Mouse (Mus musculus) heart, postnatal 4 days (tissue): ENCODE data around the gene Zdhhc19. TPM values are rescaled to one million over a fixed set of nuclear protein-coding genes. Genes with fewer than 3 reads are reported as not detected.
"Not testable (repeated sequence)": the region's sequence is repeated elsewhere in the genome, so short reads cannot be mapped to it uniquely, and the experiment has no call there.

Experiments
- DNase-seq: peaks from one replicate; pipeline ENCODE4 v3.0.0; 2021
- total RNA-seq, 2 experiments: library from RNA; stranded (reverse); gene quantifications; 2 replicates each; pipeline ENCODE4 v1.2.3; 2021

Gene Zdhhc19
- total RNA-seq, 2 experiments from 2014 or later: 0.24 TPM; not detected in 1

DNA sequence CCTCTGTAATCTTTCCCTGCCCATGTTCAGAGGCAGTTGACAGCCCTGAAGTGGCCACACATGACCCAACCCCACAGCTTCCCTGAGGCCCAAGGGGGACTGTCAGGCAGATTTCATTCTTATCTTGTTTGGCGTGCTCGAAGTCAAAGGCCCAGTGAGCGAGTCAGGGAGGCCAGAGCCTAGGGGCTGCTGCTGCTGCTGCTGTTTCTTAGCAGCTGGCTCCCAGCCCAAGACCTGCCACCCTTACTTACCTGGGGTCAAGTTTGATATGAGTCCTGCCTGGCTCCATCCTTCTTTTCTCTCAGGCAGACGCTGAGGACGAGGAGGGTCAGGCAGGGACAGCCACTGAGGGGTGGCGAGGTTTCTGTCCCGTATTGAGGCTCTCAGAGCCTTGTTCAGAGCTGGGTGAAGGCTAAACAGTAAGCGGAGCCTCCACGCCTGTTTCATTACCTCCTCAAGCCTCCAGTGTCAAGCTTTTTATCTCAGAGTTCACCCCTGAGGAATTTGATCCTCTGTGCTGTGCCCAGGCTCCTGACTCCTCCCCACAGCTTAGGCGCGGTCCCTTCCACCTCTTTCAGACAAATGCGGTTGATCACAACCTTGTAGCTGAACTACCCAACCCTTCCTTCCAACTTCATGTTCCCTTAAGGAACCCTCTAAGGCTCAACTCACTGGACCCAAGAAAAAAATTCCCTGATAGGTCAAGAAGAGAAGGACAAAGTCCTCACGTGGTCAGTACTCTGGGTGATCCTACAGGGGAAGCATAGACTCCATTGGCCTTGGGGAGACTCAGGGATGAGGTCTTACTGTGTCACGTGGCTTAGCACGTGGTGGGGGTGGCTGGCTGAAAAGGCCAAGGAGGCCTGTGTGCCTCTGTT is 8.6 kb upstream of the Zdhhc19 start, which contains the start of gene Slc51a:
TSS of gene Slc51a (minus strand) at position 646 of the 878 bp plus-strand sequence.
- peak; percentile 61 for DNase-seq

DNA sequence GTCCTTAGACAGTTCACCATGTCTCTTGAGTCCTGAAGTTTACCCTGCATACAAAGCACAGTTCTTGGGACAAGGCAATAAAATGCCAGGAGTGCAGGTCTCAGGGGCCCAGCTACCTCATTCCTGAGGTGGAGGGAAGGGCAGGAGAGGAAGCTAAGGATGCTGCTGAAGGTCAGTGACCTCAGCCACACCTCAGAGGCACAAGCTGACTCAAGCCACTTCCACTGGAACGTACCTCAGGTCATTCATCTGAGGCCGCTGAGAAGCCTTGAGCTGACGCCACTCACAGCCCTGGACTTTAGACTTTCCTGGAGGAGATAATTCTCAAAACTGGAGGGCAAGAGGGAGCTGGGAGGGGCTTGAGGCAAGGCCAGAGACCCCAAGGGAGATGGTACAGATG is 7.1 kb upstream of the Zdhhc19 start:
- DNase-seq: no peak

DNA sequence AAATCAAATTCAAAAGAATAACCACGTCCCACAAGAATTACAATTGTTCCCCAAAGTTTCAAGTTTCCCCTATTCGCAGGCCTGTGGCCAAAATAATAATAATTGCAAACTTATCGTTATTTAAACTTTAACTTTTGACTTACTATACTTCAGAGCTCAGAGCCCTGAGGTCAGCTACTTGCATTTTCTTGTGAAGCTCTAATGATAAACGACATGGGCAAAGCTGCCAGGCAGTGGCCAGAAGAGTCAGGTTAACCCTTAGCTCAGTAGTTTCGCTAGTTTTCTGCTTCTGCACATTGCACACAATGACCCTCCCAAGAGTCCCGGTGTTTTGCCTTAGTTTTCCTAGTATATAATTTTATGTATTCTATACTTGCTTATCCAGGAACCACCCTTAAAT is 1.7 kb upstream of the Zdhhc19 start:
- DNase-seq: not testable (repeated sequence)

DNA sequence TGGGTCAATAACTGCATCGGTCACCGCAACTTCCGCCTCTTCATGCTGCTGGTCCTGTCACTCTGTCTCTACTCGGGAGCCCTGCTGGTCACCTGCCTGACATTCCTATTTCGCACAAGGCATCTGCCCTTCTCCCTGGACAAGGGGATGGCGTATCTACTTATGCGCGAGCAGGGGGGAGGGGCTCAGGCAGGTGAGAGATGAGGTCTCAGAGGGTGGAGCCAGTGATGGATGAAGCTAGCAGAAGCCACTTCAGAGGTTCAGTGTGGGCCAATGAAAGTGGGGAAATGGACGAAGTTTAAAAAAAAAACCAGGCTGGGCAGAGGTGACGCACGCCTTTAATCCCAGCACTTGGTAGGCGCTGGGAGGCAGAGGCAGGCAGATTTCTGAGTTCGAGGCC is 2.9 kb downstream of the Zdhhc19 start:
- no peak for DNase-seq

DNA sequence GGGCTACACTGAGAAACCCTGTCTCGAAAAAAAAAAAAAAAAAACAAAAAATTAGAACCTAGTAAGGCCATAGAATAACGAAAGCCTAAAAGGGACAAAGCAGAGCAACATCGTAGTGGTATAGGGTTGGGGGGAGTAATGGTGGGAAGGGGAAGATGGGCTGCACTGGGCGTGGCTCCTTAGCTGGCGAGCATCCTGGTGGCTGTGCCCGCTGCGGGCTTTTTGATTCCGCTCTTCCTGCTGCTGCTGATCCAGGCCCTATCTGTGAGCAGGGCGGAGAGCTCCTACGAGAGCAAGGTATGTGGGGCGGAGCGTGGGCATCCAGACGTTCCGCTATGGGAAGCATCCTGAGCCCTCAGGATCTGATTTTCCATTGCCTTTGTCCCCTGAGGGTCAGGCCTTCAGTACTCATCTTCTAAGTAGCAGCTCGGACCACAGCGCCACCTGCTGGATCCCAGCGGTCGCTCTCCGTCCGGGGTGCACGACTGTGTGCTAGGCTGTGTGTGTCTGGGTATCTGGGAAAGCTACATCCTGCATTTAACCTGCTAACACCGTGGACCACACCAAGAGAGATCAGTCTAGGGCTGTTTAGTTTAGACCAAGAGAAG is 3.5 kb downstream of the Zdhhc19 start:
- peak; percentile 93 for DNase-seq

DNA sequence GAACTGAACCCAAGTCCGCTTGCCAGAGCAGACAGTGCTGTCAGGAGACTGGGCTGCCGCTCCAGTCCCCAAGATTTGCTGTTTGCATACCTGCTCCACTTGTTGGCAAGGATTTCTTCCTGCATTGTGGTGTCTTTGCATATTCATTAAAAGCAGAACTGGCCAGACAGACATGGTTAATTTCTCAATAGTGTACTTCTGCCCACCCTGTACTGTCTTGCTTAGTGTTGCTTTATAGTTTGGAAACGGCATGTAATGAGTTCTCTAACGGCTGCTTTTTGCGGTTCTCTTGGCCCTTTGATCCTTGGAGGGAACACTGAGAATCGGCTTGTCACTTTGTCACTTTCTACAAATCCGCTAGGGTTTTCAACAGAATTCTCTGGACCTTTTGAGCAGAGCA is 5.4 kb downstream of the Zdhhc19 start:
- DNase-seq: no peak

DNA sequence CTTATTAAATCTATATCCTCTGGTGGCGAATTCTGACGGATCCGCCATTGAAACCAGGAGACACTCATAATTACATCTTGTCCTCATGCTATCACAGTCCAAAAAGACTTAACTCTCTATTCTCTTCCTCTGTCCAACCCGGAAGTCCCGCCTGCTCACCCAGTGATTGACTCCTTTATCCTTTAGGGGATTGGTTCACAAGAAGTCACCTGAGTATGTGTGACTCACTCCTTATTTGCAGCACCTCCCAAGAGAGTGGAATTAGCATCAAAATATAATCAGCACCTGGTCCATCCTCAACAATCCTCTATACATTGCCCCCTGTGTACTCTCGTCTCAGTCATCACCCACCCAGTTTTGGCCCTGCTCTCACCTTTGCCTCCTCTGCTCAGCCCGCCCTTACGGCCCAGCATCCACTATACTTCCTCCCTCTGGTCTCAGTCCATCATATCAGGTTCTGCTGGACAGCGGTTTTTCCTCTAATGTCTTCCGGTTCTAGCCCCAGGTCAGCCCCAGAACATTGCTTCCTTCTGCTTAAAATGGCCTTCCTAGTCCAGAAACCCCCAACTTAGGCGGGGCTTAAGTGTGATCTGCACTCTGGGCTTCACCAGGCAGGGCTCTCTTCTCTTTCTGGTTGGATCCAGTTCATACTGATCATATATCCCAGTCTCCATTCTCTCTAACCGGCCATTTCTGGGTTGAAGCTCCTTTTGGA is 6.7 kb downstream of the Zdhhc19 start:
- no peak for DNase-seq

DNA sequence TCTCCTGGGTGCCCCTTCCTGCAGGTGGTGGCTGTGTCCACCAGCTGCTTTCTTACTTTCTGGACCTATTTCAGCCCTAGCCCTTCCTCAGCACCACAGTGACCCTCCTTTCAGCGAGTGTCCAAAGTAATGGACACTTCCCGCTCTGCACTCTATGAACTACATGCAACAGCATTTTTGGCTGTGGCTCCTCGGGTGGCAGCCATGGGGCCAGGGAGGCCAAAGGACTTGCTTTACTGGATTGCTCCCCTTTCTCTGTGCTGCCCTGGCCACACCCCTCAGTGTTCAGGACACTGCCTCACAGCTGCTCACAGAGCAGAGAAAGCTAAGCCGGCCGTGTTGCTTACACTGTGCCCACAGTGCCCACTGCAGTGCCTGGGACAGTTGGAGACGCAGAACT is 7.6 kb downstream of the Zdhhc19 start:
- no peak for DNase-seq

DNA sequence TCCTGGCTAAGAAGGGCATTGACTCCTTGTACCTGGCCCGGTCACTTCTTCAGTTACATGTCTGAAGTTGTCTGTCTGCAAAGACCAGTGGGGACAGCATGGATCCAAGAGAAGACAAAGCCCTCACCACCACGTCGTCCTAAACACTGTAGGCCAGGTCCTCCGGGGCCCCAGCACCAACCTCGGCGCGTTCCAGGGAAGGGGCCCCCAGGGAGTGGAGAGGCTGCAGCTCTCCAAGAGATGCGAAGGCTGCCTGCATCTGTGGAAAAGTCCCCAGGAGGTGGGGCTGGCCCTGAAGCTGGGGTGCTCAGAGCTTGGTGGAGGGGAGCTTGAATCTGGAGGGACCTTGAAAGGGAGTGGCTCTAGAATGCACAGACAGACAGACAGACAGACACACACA is 10.2 kb downstream of the Zdhhc19 start:
- no peak for DNase-seq

DNA sequence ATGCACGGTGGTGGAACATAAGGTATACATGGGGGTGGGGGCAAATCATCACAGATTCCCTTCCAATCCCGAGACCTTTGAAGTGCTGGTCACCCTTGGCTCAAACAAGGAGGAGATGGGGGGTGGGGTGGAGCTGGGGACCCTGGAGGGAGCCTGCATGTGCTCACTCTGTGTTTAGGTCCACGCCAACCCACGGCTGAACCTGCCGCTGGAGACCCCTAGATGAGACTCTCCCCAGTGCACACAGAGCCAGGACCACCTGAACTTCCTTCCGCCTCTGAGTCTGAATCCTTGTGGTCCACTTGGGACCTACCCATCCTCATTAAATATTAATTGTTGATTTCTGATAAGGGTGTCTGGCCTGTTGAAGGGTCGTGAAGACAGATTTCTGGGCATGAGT is 10.8 kb downstream of the Zdhhc19 start:
- no peak for DNase-seq

DNA sequence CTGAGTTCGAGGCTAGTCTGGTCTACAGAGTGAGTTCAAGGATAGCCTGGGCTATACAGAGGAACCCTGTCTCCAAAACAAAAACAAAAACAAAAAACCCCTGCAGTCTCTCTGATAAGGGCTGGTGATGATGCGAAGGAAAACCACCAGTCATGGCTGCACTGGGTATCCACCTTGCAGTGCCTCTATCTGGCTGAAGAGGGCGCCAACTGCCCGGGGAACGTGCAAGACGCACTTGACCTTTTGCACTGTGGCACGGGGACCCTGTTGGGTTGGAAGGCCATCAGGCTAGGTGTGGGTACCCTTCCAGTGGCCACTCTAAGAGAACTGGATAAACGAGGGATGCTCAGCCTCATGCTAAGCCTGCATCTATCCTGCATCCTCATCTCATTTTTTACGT is 11.3 kb downstream of the Zdhhc19 start:
- peak; percentile 76 for DNase-seq

DNA sequence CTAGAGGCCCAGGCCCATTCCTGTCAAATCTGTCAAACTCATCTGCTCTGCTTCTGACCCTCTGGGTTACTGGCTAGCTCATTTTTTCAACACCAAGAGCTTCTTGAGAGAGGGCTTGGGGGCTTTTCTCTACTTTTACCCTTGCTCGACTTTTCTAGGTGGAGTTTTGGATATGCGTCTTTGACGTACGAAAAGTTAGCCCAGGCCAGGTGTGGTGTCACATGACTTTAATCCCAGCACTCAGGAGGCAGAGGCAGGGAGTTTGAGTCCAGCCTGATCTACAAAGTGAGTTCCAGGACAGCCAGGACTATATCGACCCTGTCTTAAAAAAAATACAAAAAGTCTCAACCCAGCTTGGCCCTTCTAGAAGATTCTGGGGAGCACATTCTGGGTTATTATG is 12.0 kb downstream of the Zdhhc19 start:
- DNase-seq: no peak

DNA sequence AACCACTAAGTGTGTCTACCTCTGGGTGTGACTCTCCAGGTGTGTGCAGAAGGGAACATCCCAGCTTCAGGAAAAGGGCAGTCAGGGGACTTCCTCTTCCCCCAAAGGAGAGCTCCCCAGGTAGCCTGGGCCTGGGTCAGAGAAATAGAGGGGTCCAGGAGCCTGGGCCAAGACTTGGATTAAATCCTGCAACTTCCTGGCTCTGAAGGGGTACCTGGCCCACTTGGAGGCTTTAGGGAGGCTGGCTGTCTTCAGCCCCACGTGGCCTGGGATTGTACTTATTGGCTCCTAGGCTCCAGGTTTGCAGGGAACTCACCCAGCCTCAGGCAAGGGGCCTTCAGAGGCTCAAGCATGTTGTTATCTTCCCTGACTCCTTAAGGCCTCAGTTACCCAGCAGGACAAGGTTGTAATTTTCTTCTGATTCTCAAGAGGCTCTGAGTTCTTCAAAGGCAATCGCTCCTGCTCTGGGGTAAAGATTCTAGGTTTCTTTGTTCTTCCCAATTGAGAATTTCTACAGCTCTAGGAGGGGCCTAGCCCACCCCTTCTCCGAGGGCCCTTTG is 12.5 kb downstream of the Zdhhc19 start:
- DNase-seq: no peak

DNA sequence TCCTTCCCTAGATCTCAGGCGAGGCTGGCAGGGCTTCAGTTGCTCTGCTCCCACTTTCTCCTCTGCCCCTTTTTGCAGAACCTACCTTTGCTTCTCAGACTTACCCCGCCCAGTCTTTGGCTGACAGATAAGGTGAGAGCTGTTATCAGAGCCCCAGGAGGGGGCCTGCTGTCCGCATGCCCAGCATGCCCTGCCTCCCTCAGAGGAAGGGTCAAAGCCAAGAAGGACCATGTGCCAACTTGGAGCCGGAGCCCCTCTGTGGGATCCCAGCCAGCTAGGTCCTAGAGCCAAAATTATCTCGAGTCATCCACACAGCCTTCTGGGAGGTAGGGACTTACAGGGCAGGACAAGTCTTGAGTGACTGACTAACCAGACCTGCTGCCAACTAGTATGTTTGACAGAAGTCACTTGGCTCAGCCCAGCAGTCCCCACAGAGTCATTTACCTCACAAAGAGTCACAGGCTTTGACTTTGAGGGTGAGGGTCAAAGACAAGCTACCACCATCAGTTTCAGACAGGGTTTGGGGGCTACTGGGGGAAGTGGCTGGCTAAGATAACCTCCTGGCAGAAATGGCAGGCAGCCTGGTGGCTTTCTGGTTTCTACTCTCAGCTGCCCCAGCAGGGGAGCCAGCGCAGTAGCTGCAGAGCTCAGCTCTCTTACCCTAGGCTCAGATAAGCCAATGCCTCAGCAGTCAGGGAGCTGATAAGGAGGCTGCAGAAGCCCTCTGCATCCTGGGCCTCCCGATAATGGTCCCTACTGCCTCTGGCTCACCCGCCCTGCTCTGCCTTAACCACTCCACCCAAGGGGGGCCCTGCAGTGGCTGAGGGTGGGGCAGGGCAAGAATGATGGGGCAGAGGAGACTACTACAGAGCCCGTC is 13.2 kb downstream of the Zdhhc19 start:
- peak; percentile 59 for DNase-seq

DNA sequence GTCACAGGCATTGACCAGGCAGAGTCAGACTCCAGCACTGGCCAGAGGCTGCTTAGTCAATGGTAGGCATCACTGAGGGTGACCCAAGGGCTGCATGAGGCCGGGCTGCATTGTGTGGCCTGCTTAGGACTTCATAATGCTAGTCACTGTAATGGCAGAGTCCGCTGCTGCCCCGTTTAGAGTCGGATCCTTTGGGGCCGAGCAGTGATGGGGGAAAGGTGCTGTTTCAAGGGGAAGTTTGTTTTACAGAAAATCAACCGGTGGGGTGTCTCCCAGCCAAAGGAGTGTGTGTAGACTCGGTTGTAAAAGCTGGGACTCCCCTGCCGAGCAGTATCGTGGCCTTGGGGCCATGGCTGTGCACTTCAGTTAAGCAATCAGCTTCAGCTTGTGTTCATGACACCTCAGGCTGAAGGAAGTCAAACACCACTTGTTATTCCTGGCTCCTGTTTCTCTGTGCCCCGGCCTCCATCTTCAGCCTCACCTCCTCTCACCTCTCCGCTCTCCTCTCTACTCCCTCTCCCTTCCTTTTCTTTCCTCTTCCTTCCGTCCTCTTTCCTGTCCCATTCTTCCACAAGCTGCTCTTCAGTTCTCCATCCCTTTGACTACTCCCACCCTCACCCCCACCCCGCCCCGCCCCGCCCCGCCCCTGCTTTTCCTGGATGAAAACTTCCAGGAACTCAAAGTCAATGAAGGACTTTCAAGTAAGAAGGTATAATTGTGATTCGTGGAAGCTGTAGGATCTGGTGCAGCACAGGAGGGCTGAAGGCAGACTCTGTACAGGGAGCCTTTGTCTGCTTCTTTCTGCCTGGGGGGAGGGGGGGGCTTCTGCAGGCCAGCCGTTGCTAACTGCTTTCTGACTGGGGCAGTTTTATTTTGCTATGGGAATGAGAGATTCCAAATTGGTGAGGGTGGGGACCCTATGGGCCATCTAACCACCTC is 14.6 kb downstream of the Zdhhc19 start:
- no peak for DNase-seq

DNA sequence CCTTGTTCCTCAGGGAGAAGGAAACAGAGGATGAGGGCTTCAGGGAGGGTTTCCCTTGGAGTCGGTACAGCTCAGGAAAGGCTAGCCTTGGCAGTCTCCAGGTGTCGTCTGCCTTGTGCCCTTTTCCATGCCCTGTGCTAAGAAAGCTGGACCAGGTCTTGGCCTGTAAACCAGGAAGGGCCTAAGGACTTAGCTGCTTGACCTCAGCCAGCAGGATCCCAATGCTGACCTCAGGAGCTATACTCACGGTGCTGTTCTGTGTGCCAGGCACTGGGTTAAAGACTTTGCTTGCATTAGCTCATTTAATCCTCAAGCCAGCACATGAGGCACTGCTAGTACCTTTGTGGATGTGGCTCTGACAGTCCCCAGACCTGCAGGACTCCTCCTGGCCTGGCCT is 15.3 kb downstream of the Zdhhc19 start:
- DNase-seq: no peak

DNA sequence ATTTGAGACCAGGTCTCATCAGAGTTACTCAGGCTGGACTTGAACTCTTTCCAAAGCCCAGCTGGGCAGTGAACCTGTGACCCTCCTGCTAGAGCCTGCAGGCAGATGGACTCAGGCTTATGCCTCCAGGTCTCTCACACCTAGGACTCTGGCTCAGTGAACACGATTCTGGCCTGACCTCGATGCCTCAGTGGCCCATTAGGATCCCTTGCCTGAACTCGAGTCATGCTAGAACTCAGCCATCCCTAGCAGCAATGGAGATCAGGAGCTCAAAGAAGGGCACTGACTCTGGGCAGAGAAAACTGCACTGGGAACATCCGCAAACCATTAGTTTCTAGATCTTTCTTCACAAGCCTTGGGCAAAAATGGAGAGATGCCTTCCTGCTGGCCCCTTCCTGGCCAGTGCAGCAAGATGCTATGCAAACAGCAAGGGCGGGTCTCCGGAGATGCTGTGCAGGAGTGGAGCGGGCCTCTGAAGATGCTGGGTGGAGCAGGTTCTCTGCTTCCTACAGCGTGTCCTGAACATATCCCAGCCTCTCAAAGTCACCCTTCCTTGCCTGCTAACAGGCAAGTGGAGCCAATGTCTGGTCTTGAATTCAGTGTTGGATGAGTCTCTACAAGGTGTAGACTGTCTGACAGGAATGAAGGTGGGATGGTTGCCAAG is 15.9 kb downstream of the Zdhhc19 start:
- no peak for DNase-seq

DNA sequence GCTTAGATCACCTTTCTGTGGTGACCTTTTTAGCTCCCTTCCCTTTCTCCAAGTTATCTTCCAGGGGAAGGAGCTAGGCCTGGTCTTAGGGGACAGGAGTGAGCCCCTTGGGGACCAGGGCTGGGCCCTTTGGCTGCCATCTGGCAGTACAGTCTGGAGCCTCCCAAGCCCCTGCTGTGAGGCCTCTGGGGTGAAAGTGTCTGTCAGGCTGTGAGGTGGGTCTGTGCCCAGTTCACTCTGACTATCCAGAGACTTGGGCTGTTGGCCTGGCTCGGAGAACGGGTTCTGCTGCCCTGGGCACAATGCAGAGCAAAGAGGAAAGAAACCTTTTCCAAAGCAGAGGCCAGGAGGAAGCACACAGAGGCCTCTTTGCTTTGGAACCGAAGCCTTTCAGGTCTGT is 16.9 kb downstream of the Zdhhc19 start:
- no peak for DNase-seq

DNA sequence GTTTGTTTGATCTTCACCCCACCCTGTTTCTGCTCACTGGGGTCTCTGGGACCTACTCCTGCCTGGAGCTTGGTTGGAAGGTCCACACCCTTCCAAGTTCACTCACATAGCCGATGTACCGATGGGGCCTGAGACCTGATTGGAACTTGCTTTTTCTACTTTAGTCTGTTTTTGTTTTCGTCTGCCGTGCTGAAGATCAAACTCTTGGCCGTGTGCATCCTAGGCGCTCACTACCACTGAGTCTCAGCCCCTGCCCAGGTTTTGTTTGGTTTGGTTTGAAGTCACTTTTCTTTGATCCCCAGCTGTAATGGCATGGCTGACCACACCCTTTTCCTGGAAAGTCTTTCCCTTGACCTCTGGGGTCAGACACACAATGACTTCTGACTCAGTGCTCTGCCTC is 17.3 kb downstream of the Zdhhc19 start:
- no peak for DNase-seq

DNA sequence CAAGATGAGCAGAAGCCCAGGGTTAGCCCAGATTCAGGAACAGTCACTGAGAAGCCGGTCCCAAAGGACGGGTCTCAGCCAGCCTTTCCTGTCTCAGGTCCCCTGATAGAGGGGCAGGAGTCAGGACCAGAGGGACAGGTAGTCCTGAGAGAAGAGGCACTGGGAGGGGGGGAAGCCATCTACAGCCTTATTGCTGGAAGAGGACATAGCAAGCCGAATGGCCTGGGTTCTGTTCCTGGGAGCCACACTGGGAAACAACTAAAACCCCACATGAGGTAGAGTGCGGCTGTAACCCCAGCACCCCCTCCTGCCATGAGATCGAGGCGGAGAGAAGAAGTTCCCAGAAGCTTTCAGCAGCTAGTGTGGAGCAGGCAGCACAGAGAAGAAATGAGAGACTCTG is 17.9 kb downstream of the Zdhhc19 start:
- no peak for DNase-seq
